14 mouse cellular contexts compared by ENCODE assay signal in the genomic region with DNA sequence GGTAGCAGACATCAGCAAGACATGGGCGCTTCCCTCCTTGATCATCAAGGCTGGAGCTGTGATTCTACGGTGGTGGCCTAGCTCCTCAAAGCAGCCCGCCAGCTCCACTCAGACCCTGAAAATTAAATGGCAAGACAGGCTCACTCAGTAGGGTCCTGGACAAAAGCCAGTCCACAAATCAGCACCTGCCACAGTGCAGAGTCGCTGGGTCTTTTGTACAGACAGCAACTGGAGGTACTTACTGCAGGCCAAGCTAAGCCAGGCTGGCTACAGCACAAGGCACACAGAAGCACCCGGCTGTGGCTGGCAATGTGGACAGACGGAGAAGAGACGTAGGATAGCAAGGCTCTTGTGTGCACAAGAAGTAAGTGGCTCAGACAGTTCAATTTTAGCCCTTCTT.
DNase-seq lines count a peak whose midpoint lies in the region; ATAC-seq and TF ChIP-seq lines count a peak whose summit lies in the region.
"Had no signal": no experiment of that assay in that cellular context is flagged by ENCODE, and none has a peak within 500 bp of the region (broad histone marks: within the 10 kb centered on the region; RNA-seq: fewer than 3 reads in every experiment).

No protein-coding gene starts in this region.

- H3K27me3 ChIP-seq in heart, embryonic 10.5 days (ENCODE audit: insufficient read depth, poor library complexity, severe bottlenecking) = no peaks in the 10 kb centered on the region
- no peaks in the 10 kb centered on the region for H3K27me3 ChIP-seq in midbrain, postnatal 0 days (ENCODE audit: insufficient read depth, low read length)
- H3K27me3 ChIP-seq in midbrain, embryonic 15.5 days (replicated peaks) = no peaks in the 10 kb centered on the region
- H3K27me3 ChIP-seq in hindbrain, postnatal 0 days (ENCODE audit: insufficient read depth, low read length) = no peaks in the 10 kb centered on the region
- H3K27me3 ChIP-seq: kidney, embryonic 15.5 days; Patski had no signal

- ATAC-seq in midbrain, postnatal 0 days (ENCODE audit: low FRiP score) = no peak
- no peak for ATAC-seq in midbrain, embryonic 15.5 days (replicated peaks)
- ATAC-seq in hindbrain, postnatal 0 days = peak; percentile 64
- ATAC-seq: CD4-positive, CD25-positive, alpha-beta regulatory T cell, adult 4 months; Patski had no signal

- peaks cover 79% of the 10 kb centered on the region for H3K4me1 ChIP-seq in heart, embryonic 10.5 days
- H3K4me1 ChIP-seq in midbrain, postnatal 0 days (ENCODE audit: insufficient read depth, low read length) = no peaks in the 10 kb centered on the region
- H3K4me1 ChIP-seq in midbrain, embryonic 15.5 days = peaks cover 3% of the 10 kb centered on the region; the same call in 1 of the 2 replicates
- H3K4me1 ChIP-seq in hindbrain, postnatal 0 days (ENCODE audit: insufficient read depth, low read length) = no peaks in the 10 kb centered on the region; the same call in 1 of the 2 replicates

- WGBS in heart, embryonic 10.5 days = 58% methylated on average over 7 of the region's 7 CpGs
- 39% methylated on average over 7 of the region's 7 CpGs for WGBS in midbrain, postnatal 0 days
- 43% methylated on average over 7 of the region's 7 CpGs for WGBS in midbrain, embryonic 15.5 days
- WGBS in hindbrain, postnatal 0 days = 30% methylated on average over 7 of the region's 7 CpGs

- H3K4me3 ChIP-seq in heart, embryonic 10.5 days = no peak overlapping the region
- no peak overlapping the region for H3K4me3 ChIP-seq in midbrain, postnatal 0 days (ENCODE audit: low read depth, low read length)
- H3K4me3 ChIP-seq in midbrain, embryonic 15.5 days = no peak overlapping the region
- no peak overlapping the region for H3K4me3 ChIP-seq in hindbrain, postnatal 0 days (ENCODE audit: low read length)
- H3K4me3 ChIP-seq: erythroblast, embryonic 14.5 days; gastrocnemius, adult 2 months; kidney, embryonic 15.5 days had no signal

- 0 out of 2 replicates have a peak, but pooled peaks cover 2% of the 10 kb centered on the region for H3K36me3 ChIP-seq in heart, embryonic 10.5 days
- no peaks in the 10 kb centered on the region for H3K36me3 ChIP-seq in midbrain, postnatal 0 days (ENCODE audit: insufficient read depth, low read length)
- no peaks in the 10 kb centered on the region for H3K36me3 ChIP-seq in midbrain, embryonic 15.5 days (replicated peaks)
- H3K36me3 ChIP-seq in hindbrain, postnatal 0 days (ENCODE audit: insufficient read depth, low read length) = no peaks in the 10 kb centered on the region
- H3K36me3 ChIP-seq: kidney, embryonic 15.5 days had no signal

- H3K9me3 ChIP-seq in heart, embryonic 10.5 days = no peaks in the 10 kb centered on the region
- no peaks in the 10 kb centered on the region for H3K9me3 ChIP-seq in midbrain, postnatal 0 days (ENCODE audit: low read length)
- no peaks in the 10 kb centered on the region for H3K9me3 ChIP-seq in midbrain, embryonic 15.5 days
- no peaks in the 10 kb centered on the region for H3K9me3 ChIP-seq in hindbrain, postnatal 0 days (ENCODE audit: low read length)
- H3K9me3 ChIP-seq: kidney, embryonic 15.5 days had no signal

- peak overlapping the region; percentile 6; the same call in 1 of the 2 replicates for H3K27ac ChIP-seq in heart, embryonic 10.5 days
- H3K27ac ChIP-seq in midbrain, postnatal 0 days (ENCODE audit: low read depth, low read length) = no peak overlapping the region
- H3K27ac ChIP-seq in midbrain, embryonic 15.5 days = no peak overlapping the region
- 0 out of 2 replicates have a peak overlapping the region, but pooled peaks have one; percentile 27 for H3K27ac ChIP-seq in hindbrain, postnatal 0 days
- H3K27ac ChIP-seq: gastrocnemius, adult 2 months; kidney, embryonic 15.5 days; stomach, postnatal 0 days had no signal

- no peak overlapping the region for H3K9ac ChIP-seq in midbrain, postnatal 0 days (replicated peaks; ENCODE audit: low read length, poor library complexity, severe bottlenecking)
- H3K9ac ChIP-seq in midbrain, embryonic 15.5 days = no peak overlapping the region
- H3K9ac ChIP-seq in hindbrain, postnatal 0 days (replicated peaks; ENCODE audit: low read length) = no peak overlapping the region
- H3K9ac ChIP-seq: kidney, embryonic 15.5 days had no signal

- TF ChIP-seq CTCF in midbrain, postnatal 0 days (IDR thresholded peaks at IDR 0.05) = no peak
- no peak for TF ChIP-seq CTCF in hindbrain, postnatal 0 days (IDR thresholded peaks at IDR 0.05; ENCODE audit: low read depth)

- no peak for DNase-seq in heart, embryonic 10.5 days (ENCODE audit: low spot score)
- no peak for DNase-seq in heart, adult 9 months (ENCODE audit: low spot score in 2 of 2)
- peak; percentile 83 for DNase-seq in midbrain, postnatal 0 days (ENCODE audit: low spot score)
- DNase-seq in cerebellum, postnatal 25 days = peak; percentile 38 to 51
- peak; percentile 84 for DNase-seq in hindbrain, postnatal 0 days (ENCODE audit: low spot score)
- no peak for DNase-seq in right cerebral cortex, adult 2 months (ENCODE audit: low spot score in 2 of 2)
- no peak for DNase-seq in ovary, postnatal 36 days (ENCODE audit: low spot score)
- DNase-seq: gastrocnemius, adult 2 months had no signal

- H3K4me2 ChIP-seq in midbrain, postnatal 0 days (ENCODE audit: low read depth, low read length, poor library complexity, severe bottlenecking) = no peak overlapping the region
- no peak overlapping the region for H3K4me2 ChIP-seq in midbrain, embryonic 15.5 days
- no peak overlapping the region for H3K4me2 ChIP-seq in hindbrain, postnatal 0 days (ENCODE audit: low read depth, low read length)
- H3K4me2 ChIP-seq: kidney, embryonic 15.5 days had no signal

Comparison
In these comparisons a context has a peak if more than half of its experiments do, and no peak if none do; other contexts are left out.
1. DNase-seq: peak in midbrain, postnatal 0 days (single experiment), cerebellum, postnatal 25 days (2 of 2) and hindbrain, postnatal 0 days (single experiment); none in heart, embryonic 10.5 days (single experiment), heart, adult 9 months (0 of 2), right cerebral cortex, adult 2 months (0 of 2) and ovary, postnatal 36 days (single experiment).
2. H3K27ac ChIP-seq: peak in heart, embryonic 10.5 days (single experiment) and hindbrain, postnatal 0 days (single experiment); none in midbrain, postnatal 0 days (single experiment) and midbrain, embryonic 15.5 days (single experiment).